Mouse (Mus musculus): ENCODE measurements at regions not wholly inside any gene's neighbourhood (a gene's known extent, or its start where the extent isn't known, plus 50 kb on each side); places are given as distances from the start of the nearest gene placed in this dataset.

DNA sequence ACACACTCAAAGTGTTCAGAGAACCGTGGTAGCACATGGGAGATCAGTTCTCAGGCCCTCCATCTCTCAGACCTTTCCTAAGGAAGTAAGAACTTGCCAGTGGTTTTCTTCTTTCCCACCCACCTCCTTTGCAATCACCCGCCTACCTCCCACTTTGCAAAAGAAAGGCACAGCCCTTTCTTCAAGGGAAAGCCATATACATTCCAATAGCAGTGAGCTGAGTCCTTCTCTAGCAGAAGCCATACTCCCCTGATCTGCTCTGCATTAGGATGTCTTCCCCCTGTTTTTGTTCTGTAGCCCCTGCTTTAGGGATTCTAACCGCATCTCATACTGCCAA, 99.1 kb downstream of the Rnd3 start:
- no peak for TF ChIP-seq POLR2A (IDR thresholded peaks at IDR 0.05; ENCODE audit: borderline replicate concordance, extremely low read depth, low read depth, low read length)
- TF ChIP-seq CTCF (IDR thresholded peaks at IDR 0.05; ENCODE audit: insufficient read depth, low read length): no peak

All from lung, adult 2 months (tissue).